Mouse (Mus musculus) cerebellum, adult 18-20 months (tissue): ENCODE data around the gene Calb2.
A peak's percentile ranks its signal among the peaks of the same experiment; 100 is the strongest.

Source experiments
- DNase-seq, 2 experiments: peaks; one replicate each; pipeline ENCODE4 v3.0.0; 2021

Gene Calb2

GRCm38 (mm10) chr8:110119715-110120114, 48.3 kb downstream of the Calb2 start:
- peak; percentile 69 to 72 for DNase-seq

DNA sequence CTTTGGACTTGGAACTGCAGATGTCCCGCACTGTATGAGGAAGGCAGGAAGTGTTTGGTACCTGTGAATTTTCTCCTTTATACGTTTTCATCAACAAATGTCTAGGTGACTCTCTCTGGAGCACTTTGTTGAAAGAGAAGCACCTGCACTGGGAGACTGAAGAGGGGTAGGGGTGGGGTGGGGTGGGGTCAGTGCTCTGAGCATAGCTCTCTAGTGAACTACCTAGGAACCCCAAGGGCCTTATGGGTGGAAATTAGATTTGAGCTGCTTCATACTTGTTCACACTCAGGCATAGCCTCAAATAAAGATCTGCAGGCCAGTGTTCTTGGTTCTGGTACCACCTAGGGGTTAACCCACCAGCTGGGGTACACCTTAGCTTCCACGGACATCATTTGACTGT, 65.4 kb downstream of the Calb2 start, which contains the start of gene Gm17720:
Gene Gm17720, minus strand, starts transcription at position 101 of the 400 bp plus-strand sequence.
- DNase-seq = no peak

GRCm38 (mm10) chr8:110101676-110102075, 66.3 kb downstream of the Calb2 start:
- DNase-seq = no peak

DNA sequence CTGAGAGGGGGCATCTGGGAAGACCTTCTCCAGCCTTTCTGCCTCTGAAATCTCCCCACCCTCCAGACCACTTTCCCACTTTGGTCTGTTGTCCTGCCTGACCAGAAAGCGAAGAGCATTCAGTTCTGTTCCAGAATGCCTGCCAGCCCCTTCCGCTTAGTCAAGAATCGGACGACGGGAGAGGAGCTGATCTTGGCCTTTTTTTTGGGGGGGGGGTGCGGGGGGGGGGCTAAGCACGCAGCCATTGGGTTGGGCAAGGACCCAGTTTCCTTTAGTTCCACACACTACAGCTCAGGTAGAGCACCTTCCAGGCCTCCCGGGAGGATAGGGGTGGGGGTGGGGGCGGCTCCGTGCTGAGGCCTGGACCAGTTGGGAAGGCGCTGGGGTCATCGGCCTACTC, 67.1 kb downstream of the Calb2 start, which contains the start of gene Gm21964:
Gene Gm21964, plus strand, starts transcription at position 301 of the 400 bp plus-strand sequence.
- no peak for DNase-seq

GRCm38 (mm10) chr8:110091869-110092268, 76.1 kb downstream of the Calb2 start:
- DNase-seq = no peak
